Mouse (Mus musculus) cerebellum, adult 2 months (tissue): Measurements from ENCODE around the gene Pik3ca. TPM values are rescaled to one million over a fixed set of nuclear protein-coding genes. Genes with fewer than 3 reads are reported as not detected.

ENCODE experiments used
- DNase-seq, 2 experiments: peaks; one replicate each; pipeline ENCODE4 v3.0.0; 2021
- H3K27ac ChIP-seq: fragments of 200-500 bp; 2 replicates; pipeline ENCODE4 v1.5.1; 2012; ENCODE audit warnings: low read length, control low read depth, inconsistent platforms; ENCODE audit not compliant: insufficient read depth
- H3K27me3 ChIP-seq: fragments of 200-500 bp; 2 replicates; pipeline ENCODE4 v1.6.1; 2012; ENCODE audit warnings: inconsistent platforms, mild to moderate bottlenecking, low read length, moderate library complexity; ENCODE audit not compliant: control insufficient read depth, insufficient read depth
- H3K4me1 ChIP-seq: fragments of 200-500 bp; 2 replicates; pipeline ENCODE4 v1.6.1; 2011; ENCODE audit warnings: low read length; ENCODE audit not compliant: control insufficient read depth, insufficient read depth
- H3K4me3 ChIP-seq: fragments of 200-500 bp; replicated peaks from 2 replicates; pipeline ENCODE3; 2011; ENCODE audit warnings: mild to moderate bottlenecking, low read depth, low read length, control low read depth; ENCODE audit not compliant: insufficient read depth
- CTCF ChIP-seq: fragments of 200-500 bp; IDR thresholded peaks from 2 replicates; pipeline ENCODE4 v1.5.1; 2011; ENCODE audit warnings: low read depth, mild to moderate bottlenecking, control low read depth, low read length, moderate library complexity, borderline replicate concordance; ENCODE audit not compliant: insufficient read depth
- POLR2A ChIP-seq: fragments of 200-500 bp; IDR thresholded peaks from 2 replicates; pipeline ENCODE4 v1.6.1; 2011; ENCODE audit warnings: low read length, control low read depth, borderline replicate concordance; ENCODE audit not compliant: insufficient read depth
- WGBS: fragments of 180-500 bp; shearing (Covaris S2); methylation state at CpG from one replicate; pipeline ENCODE4 v1.1.7; 2018; 5-methylcytosine and 5-hydroxymethylcytosine counted together
- polyA plus RNA-seq: library from polyadenylated mRNA; depleted of rRNA; stranded (reverse); fragments of >200 nt; gene quantifications from 2 replicates; pipeline ENCODE4 v1.2.3, GENCODE M21; 2012

Gene Pik3ca
- polyA plus RNA-seq, 1 experiment: 29.7 TPM

DNA sequence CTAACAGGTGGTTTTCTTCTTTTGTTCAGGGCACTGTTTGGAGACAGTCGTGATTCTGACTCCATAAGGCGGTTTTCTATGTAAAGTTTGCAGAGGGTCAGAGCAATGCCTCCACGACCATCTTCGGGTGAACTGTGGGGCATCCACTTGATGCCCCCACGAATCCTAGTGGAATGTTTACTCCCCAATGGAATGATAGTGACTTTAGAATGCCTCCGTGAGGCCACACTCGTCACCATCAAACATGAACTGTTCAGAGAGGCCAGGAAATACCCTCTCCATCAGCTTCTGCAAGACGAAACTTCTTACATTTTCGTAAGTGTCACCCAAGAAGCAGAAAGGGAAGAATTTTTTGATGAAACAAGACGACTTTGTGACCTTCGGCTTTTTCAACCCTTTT, 38.6 kb downstream of the Pik3ca start:
- H3K27ac ChIP-seq: no peak overlapping the region
- TF ChIP-seq POLR2A (no peak), CTCF (no peak)
- H3K27me3 ChIP-seq: no peaks in the 10 kb centered on the region
- H3K4me3 ChIP-seq: no peak overlapping the region
- no peaks in the 10 kb centered on the region for H3K4me1 ChIP-seq
- 89% methylated on average over 11 of the region's 11 CpGs for WGBS
- DNase-seq: no peak

DNA sequence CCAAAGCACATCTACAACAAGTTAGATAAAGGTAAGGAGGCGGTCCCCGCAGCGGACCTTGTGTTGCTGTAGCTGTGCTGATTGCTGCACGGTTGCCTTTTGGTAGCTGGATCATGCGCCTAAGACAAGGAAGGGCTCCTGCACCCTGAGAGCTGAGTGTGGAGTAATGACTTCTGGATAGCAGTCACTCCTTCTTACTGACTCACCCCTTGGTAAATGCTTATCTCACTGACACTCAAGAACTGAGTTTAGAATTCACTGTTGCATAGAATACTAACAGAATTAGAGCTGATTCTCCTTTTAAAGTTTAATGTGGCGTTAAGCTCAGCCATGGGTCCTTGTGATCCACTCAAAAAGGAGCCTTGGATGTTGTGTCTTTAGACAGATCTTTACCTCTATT, 39.8 kb downstream of the Pik3ca start:
- Histone ChIP-seq H3K27ac (no peak overlapping the region), H3K4me3 (no peak overlapping the region), H3K4me1 (no peaks in the 10 kb centered on the region), H3K27me3 (no peaks in the 10 kb centered on the region)
- 95% methylated on average over 6 of the region's 6 CpGs for WGBS
- TF ChIP-seq CTCF (no peak), POLR2A (no peak)
- DNase-seq: no peak

DNA sequence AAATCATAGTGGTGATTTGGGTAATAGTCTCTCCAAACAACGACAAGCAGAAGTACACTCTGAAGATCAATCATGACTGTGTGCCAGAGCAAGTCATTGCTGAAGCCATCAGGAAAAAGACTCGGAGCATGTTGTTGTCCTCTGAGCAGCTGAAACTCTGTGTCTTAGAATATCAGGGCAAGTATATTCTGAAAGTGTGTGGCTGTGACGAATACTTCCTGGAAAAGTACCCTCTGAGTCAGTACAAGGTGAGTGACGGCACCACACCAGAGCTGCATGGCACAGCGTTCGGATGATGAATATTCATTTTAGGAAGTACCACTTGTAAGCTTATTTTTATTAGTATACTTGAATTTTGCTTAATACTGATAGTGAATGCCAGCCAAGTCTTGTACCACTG, 40.3 kb downstream of the Pik3ca start:
- Histone ChIP-seq H3K27ac (no peak overlapping the region), H3K4me3 (no peak overlapping the region), H3K27me3 (no peaks in the 10 kb centered on the region), H3K4me1 (no peaks in the 10 kb centered on the region)
- no peak for DNase-seq
- TF ChIP-seq POLR2A (no peak), CTCF (no peak)
- whole genome bisulfite sequencing: 90% methylated on average over 6 of the region's 6 CpGs

DNA sequence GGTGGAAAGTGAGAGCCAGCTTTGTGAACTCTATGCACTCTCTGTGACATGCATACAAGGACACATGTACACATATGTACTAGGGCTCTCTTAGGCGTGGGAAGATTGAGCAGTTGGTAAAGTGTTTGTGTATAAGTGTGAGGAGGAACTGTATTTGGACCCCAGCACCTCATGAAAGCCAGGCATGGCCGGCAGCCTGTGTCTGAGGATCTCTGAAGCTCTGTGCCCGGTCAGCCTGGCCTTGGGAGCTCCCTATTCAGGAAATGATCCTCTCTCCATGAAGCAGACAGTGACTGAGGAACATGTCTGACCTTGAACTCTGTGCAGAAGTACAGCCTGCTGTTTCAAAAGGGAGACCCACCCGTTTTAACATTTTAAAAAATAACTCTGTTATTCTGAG, 41.2 kb downstream of the Pik3ca start:
- TF ChIP-seq POLR2A: no peak
- no peak for TF ChIP-seq CTCF
- H3K4me3 ChIP-seq: no peak overlapping the region
- H3K27me3 ChIP-seq: no peaks in the 10 kb centered on the region
- H3K27ac ChIP-seq: no peak overlapping the region
- H3K4me1 ChIP-seq: no peaks in the 10 kb centered on the region
- no peak for DNase-seq
- 88% methylated on average over 4 of the region's 4 CpGs for WGBS

DNA sequence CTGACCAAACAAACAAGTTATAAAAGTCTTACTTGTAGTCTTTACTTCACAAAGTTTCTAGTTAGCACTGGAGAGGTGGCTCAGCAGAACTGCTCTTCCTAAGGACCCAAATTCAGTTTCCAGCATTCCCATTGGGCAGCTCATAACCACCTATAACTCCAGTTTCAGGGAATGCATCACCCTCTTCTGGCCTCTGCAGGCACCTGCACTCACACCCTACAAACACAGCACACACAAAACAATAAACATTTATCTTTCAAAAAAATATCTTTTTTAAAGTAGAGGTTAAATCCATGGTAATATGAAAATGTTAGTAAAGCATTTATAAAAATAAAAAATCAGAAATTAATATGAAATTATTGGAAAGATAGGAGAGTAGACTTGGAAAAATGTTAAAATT, 44.2 kb downstream of the Pik3ca start:
- no peaks in the 10 kb centered on the region for H3K4me1 ChIP-seq
- H3K27ac ChIP-seq: no peak overlapping the region
- no peaks in the 10 kb centered on the region for H3K27me3 ChIP-seq
- DNase-seq: no peak
- TF ChIP-seq POLR2A: no peak
- TF ChIP-seq CTCF: no peak; the same call in 1 of the 2 replicates
- H3K4me3 ChIP-seq: no peak overlapping the region

DNA sequence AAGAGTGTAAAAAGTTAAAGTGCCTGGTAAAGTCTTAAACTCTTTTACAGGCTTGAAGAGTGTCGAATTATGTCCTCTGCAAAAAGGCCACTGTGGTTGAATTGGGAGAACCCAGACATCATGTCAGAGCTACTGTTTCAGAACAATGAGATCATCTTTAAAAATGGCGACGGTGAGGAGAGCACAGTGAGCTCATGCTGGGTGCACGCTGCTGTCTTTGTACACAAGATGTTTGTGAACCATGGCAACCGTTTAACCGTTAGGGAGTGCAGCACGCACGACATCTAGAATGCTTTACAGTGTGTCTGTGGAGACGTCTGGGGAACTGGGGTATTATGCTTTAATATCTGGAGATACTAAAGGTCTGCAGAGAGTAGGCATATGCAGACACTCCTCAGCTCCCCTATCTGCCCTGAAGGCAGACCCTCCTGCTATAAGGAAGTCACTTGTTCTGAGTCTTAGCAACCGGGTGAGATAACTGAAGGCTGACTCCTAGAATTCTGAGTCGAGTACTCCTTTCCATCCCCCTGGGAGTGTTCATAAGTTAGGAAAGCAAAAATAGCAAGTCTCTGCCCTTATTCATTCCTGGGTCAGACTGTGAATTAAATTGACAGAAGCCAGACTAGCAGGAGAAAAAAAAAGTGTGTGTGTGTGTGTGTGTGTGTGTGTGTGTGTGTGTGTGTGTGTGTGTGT, 57.0 kb downstream of the Pik3ca start:
- 14% methylated on average over 11 of the region's 11 CpGs for WGBS
- Histone ChIP-seq H3K27ac (no peak overlapping the region), H3K4me3 (no peak overlapping the region), H3K4me1 (no peaks in the 10 kb centered on the region; the same call in 1 of the 2 replicates), H3K27me3 (no peaks in the 10 kb centered on the region)
- DNase-seq: peak in 1 of 2 experiments; percentile 9
- no peak for TF ChIP-seq POLR2A
- no peak for TF ChIP-seq CTCF

DNA sequence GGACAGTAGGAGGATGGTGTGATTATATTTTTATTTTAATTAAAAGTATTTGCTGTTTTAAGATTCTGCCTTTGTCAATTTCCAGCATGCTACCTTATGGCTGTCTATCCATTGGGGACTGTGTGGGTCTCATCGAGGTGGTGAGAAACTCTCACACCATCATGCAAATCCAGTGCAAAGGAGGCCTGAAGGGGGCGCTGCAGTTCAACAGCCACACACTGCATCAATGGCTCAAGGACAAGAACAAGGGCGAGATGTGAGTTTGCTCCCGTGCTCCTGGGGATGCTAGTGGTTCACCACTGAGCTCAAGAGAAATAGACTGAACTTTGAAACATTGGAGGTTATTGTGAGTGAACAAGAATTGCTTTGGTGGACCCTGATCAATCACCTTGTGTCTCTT, 62.3 kb downstream of the Pik3ca start:
- Histone ChIP-seq H3K4me1 (no peaks in the 10 kb centered on the region), H3K4me3 (no peak overlapping the region), H3K27me3 (no peaks in the 10 kb centered on the region), H3K27ac (no peak overlapping the region)
- DNase-seq: peak in 1 of 2 experiments; percentile 14
- TF ChIP-seq CTCF (peak; percentile 44), POLR2A (no peak)
- 63% methylated on average over 4 of the region's 4 CpGs for WGBS

DNA sequence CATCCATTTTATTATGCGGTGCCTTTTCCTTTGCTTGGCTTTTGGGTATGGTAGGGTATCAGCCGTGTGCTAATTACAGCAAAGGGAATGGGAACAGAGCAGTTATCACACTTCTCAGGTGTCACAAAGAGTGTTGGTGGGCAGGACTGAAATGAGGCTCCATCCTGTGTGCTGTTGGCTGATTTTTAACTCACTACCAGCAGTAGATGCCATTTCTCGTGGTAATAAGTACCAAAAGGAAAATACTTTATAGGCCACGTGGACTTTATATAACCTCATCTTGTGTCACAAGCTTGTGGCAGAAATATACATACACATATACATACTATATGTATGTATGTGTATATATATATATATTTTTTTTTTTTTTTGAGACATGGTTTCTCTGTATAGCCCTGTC, 69.8 kb downstream of the Pik3ca start:
- 96% methylated on average over 4 of the region's 4 CpGs for WGBS
- DNase-seq: no peak
- no peaks in the 10 kb centered on the region; the same call in 1 of the 2 replicates for H3K4me1 ChIP-seq
- H3K27ac ChIP-seq: no peak overlapping the region
- no peak for TF ChIP-seq POLR2A
- no peak for TF ChIP-seq CTCF
- no peak overlapping the region for H3K4me3 ChIP-seq
- H3K27me3 ChIP-seq: no peaks in the 10 kb centered on the region
